Mouse (Mus musculus) lung, adult 2 months (tissue): ENCODE measurements at regions not wholly inside any gene's neighbourhood (a gene's known extent, or its start where the extent isn't known, plus 50 kb on each side); places are given as distances from the start of the nearest gene placed in this dataset.
A peak's percentile ranks its signal among the peaks of the same experiment; 100 is the strongest.

Experiments
- DNase-seq: peaks from one replicate; pipeline ENCODE4 v3.0.0; 2022
- H3K4me1 ChIP-seq: fragments of 200-500 bp; 2 replicates; pipeline ENCODE4 v1.6.1; 2011; ENCODE audit warnings: low read length; ENCODE audit not compliant: control insufficient read depth, insufficient read depth
- H3K4me3 ChIP-seq: fragments of 200-500 bp; replicated peaks from 2 replicates; pipeline ENCODE3; 2011; ENCODE audit warnings: low read depth, mild to moderate bottlenecking, control low read depth, low read length; ENCODE audit errors: extremely low read depth
- CTCF ChIP-seq: fragments of 200-500 bp; IDR thresholded peaks from 2 replicates; pipeline ENCODE4 v1.5.1; 2011; ENCODE audit warnings: mild to moderate bottlenecking, low read length, control low read depth; ENCODE audit not compliant: insufficient read depth
- POLR2A ChIP-seq: fragments of 200-500 bp; IDR thresholded peaks from 2 replicates; pipeline ENCODE4 v1.6.1; 2011; ENCODE audit warnings: low read depth, mild to moderate bottlenecking, control low read depth, low read length, borderline replicate concordance; ENCODE audit errors: extremely low read depth
- WGBS: fragments of 180-500 bp; shearing (Covaris S2); methylation state at CpG from one replicate; pipeline ENCODE4 v1.1.7; 2018; 5-methylcytosine and 5-hydroxymethylcytosine counted together

DNA sequence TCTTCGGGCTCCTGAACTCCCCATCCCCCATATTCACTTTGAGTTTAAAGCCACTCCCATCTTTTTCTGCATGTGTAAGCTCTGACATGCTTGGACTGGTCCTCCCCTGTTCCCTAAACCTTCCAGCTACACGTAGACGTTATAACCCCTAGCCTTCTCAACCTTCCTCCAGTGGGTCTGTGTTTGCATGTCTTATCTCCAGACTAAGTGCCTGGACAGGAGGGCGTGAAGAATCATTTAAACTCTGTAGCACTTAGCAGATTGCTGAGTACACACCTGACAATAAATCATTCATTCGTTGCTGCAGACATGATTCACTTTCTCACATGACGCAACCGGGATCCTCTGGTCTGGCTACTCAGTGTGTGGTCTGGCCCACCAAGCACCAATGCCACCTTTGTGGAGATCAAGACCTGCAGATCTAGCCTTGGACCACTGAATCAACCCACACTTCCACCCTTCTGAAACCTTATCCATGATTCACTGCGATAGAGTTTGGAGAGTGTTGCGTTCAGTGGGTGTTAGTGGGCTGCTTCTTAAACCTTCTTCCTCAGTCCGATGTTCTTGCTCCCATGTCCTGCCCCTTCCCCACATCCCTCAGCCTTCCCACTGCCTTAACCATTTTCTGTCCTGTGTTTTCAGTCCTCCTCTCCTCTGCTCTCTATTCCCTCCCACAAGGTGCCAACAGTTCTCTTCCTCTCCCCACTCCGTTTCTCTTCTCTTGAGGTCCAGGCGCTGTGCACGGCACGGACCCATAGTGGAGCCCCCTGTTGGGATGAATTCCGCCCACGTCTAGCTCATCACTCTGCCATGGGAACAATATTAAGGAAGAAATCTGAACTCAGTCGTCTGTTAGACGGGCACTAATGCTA, 541.3 kb upstream of the Gm19410 start:
- Histone ChIP-seq H3K4me3 (no peak overlapping the region), H3K4me1 (no peaks in the 10 kb centered on the region)
- WGBS = 64% methylated on average over 18 of the region's 18 CpGs
- no peak for TF ChIP-seq CTCF
- no peak for TF ChIP-seq POLR2A
- no peak for DNase-seq

DNA sequence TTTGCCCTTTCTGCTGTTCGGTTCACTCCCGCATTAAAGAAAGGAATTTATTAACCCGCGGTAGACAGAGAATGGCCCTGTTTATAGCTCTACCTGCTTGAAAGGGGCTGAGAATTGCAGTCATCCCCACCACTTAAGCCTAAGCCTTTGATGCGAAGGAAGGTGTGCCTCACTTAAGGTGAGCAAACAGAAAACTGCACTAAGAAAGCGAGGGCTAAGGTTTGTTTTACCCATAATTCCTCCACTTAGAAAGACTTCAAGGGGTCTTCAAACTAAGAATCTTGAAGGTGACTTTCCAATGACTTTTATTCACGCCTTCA, 540.7 kb upstream of the Gm19410 start:
- no peak for DNase-seq
- H3K4me1 ChIP-seq = no peaks in the 10 kb centered on the region
- H3K4me3 ChIP-seq = no peak overlapping the region
- 63% methylated on average over 7 of the region's 7 CpGs for WGBS
- no peak for TF ChIP-seq CTCF
- no peak for TF ChIP-seq POLR2A

DNA sequence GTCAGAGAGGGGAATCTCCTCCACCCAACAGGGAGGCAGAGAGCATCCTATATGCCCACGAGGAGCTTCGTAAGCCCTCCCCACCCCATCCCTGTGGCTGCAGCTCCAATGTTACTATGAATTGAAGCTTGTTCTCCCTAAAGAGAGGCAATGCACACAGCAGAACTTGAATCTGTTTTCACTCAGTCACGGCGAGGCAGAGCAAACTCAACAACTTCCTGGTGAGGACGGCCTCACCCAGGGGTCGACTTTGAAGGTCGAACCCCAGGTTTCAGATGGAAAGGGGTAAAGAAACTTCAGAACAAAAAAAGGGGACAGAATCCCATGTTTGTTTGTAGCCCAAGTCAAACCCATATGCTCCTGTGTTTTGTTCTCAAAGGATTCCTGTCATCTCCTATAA, 538.5 kb upstream of the Gm19410 start:
- no peaks in the 10 kb centered on the region for H3K4me1 ChIP-seq
- 58% methylated on average over 7 of the region's 7 CpGs for WGBS
- no peak overlapping the region for H3K4me3 ChIP-seq
- no peak for DNase-seq
- TF ChIP-seq CTCF (no peak), POLR2A (no peak)

DNA sequence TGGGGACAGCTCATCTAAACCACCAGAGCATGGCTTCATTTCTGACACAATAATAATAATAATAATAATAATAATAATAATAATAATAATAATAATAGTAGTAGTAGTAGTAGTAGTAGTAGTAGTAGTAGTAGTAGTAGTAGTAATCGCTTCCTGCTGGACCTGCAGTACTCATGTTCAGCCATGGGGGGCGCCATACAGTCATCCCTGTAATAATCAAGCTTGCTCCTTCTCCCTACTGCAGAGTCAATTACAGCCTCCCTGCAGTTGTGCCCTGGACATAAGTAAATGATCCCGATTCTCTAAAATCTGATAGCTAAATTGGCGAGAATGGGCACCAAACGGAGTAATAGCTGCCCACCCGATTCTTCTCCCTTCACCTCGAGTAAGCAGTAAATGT, 537.1 kb upstream of the Gm19410 start:
- WGBS = 85% methylated on average over 7 of the region's 7 CpGs
- Histone ChIP-seq H3K4me3 (no peak overlapping the region), H3K4me1 (no peaks in the 10 kb centered on the region)
- no peak for DNase-seq
- TF ChIP-seq CTCF = peak; percentile 32; the same call in 1 of the 2 replicates
- no peak for TF ChIP-seq POLR2A

DNA sequence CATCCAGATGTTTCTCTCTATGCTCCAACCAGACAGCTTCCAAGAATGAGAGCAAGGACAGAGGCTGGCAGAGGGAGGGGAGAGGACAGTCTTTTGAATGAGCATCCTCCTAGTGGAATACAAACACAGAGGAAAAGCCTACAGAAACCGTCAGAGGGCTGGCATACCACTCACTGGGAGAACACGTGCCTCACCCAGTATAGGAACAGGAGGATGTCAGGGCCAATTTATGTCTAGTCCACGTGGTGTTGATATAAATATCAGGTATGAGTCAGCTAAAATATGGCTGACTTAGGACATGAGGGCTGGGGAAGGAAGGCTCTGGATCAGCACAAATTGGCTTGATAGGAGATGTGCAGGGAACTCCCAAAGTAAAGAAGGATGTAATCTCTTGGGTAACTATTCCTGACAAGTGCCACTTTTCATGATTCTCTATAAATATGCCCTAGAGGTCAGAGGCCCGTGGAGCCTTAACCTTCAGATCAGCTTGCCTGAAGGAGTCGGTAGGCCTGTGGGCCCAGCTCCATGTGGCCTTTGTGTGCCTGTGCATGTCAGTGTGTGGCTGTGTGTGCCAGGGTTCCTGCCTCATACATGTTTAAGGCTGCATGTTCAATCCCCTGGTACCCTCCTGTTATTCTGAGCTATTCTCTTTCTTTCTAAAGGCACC, 531.9 kb upstream of the Gm19410 start:
- H3K4me3 ChIP-seq = no peak overlapping the region
- DNase-seq = no peak
- WGBS = 43% methylated on average over 5 of the region's 5 CpGs
- TF ChIP-seq CTCF (no peak), POLR2A (no peak)
- no peaks in the 10 kb centered on the region for H3K4me1 ChIP-seq

DNA sequence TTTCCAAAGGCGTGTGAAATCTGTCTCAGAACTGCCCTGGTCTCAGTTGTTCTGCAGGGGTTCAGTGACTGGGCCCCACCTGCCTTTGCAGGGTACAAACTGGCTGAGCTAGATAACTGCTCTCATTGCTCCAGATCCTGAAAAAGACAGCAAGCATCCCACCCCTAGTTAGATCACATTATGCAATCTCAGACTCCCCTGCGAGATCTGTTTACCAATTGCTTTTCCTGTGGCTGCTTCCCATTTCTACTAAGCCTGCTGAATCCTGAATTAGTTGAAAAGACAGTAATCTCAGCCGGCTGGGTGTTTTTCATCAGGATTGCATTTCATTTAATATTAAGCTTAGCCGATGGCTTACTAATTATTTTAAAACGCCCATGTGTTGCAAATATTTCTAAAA, 531.2 kb upstream of the Gm19410 start:
- Histone ChIP-seq H3K4me3 (no peak overlapping the region), H3K4me1 (no peaks in the 10 kb centered on the region)
- 66% methylated on average over 5 of the region's 5 CpGs for WGBS
- no peak for TF ChIP-seq POLR2A
- TF ChIP-seq CTCF = no peak
- DNase-seq = no peak

DNA sequence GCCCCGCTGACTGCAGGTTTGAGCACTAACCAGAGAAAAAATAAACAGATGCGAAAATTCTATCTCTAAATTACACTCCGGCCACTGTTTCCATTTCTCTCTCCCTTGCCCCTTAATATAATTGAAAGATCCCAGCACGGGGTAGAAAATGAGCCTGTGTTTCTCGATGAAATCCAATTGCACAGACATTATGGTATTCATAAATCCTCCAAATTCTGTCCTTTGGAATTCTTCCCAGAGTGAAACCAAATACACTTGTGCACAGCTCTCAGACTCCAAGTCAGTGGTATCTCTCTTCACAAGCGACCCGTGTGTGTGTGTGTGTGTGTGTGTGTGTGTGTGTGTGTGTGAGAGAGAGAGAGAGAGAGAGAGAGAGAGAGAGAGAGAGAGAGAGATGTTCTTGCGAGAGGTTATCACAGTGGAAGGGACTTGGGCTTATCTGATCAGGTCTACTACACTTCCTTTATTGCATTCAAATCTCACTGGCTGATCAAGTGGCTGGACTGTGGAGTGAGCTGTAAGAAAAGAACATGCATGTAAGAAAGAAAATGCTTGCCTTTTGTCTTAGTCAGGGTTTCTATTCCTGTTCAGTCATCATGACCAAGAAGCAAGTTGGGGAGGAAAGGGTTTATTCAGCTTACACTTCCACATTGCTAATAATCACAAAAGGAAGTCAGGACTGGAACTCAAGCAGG, 529.6 kb upstream of the Gm19410 start:
- Histone ChIP-seq H3K4me1 (no peaks in the 10 kb centered on the region), H3K4me3 (no peak overlapping the region)
- TF ChIP-seq POLR2A = no peak
- no peak for TF ChIP-seq CTCF
- WGBS = 57% methylated on average over 8 of the region's 8 CpGs
- no peak for DNase-seq

DNA sequence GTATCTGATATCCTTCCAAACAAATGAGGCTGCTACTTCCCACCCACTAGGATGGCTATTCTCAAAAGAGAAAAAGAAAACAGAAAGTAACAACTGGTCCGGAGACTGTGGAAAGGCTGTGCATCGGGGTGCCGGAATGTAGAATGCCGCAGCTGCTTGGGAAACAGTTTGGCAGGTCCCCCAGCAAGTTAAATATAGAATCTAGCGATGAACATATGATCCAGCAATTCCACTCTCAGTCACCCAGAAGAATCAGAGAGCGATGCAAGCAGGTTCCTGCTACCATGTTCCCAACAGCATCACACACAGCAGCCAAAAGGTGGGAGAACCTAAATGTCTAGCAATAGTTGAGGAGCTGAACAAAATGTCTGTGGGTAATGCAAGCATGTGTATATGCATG, 528.3 kb upstream of the Gm19410 start:
- WGBS = 52% methylated on average over 6 of the region's 6 CpGs
- Histone ChIP-seq H3K4me3 (no peak overlapping the region), H3K4me1 (no peaks in the 10 kb centered on the region)
- no peak for TF ChIP-seq CTCF
- TF ChIP-seq POLR2A = no peak
- DNase-seq = no peak

DNA sequence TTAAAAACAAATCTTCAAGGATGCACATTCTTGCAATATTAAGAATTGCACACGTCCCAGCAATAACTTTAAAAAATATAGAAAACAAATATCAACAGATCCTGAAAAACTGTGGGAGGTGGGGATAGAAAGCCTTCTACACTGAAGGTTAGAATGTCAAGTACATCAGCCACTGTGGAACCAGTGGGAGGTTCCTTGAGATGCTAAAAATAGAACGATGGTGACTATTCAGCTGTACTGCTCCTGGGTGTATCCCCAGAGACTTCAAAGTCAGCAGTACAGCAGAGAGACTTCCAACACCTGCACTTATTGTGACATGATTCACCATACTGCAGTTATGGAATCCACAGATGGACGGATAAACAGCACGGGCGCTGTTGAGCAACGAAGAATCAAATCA, 524.7 kb upstream of the Gm19410 start:
- no peaks in the 10 kb centered on the region for H3K4me1 ChIP-seq
- TF ChIP-seq CTCF (no peak), POLR2A (no peak)
- WGBS = 76% methylated on average over 6 of the region's 6 CpGs

DNA sequence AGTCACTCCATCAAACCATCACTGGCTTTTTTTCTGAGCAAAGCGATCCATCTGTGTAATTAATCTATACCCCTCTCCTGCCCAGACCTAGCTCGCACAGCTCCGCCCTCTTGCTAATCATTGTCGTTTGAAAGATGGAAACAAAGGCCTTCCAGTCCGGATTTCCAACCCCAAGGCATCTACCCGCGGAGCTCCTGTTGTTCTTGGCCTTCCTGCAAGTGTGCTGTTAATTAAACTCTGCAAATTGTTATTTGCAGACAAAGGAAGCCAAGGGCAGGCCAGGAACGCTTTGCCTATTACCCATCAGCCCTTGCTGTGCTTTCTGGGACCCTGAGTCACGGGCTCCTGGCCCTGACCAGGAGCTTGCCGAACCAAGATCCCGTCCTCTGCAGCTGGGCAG, 522.0 kb upstream of the Gm19410 start:
- Histone ChIP-seq H3K4me3 (no peak overlapping the region), H3K4me1 (no peaks in the 10 kb centered on the region)
- DNase-seq = no peak
- TF ChIP-seq POLR2A = no peak
- TF ChIP-seq CTCF = no peak
- WGBS = 48% methylated on average over 11 of the region's 11 CpGs

More for the DNA sequence above, 524.7 kb upstream of the Gm19410 start:
- DNase-seq = no peak
- H3K4me3 ChIP-seq = no peak overlapping the region
